In genomic region chr11:88716061-88716994, GRCm38 (mm10) we compare ENCODE assay signal across 8 mouse cellular contexts. TPM values are rescaled to one million over a fixed set of nuclear protein-coding genes. Genes with fewer than 3 reads are reported as not detected.
DNase-seq lines count a peak whose midpoint lies in the region; ATAC-seq and TF ChIP-seq lines count a peak whose summit lies in the region.

No protein-coding gene starts in this region.

- DNase-seq in spleen, adult 18-20 months, result peak; percentile 17 to 30
- DNase-seq in spleen, adult 12 weeks (ENCODE audit: low spot score), result no peak
- peak; percentile 29 for DNase-seq in heart, postnatal 4 days
- DNase-seq in left cerebral cortex, postnatal 10 days (ENCODE audit: extremely low spot score in 1 of 2, low spot score in 2 of 2), result peak; percentile 51 to 54
- DNase-seq in spleen, postnatal 10 days (ENCODE audit: low spot score in 2 of 2), result peak; percentile 28 to 37
- no peak for DNase-seq in urinary bladder, postnatal 14 days (ENCODE audit: low spot score)

- TF ChIP-seq POLR2A in cortical plate, adult 2 months (IDR thresholded peaks at IDR 0.05; ENCODE audit: extremely low read depth, insufficient read depth, low read length), result no peak

- H3K4me3 ChIP-seq in cortical plate, adult 2 months (ENCODE audit: insufficient read depth, low read length), result peak overlapping the region; percentile 47

- no peak for TF ChIP-seq CTCF in cortical plate, adult 2 months (IDR thresholded peaks at IDR 0.05; ENCODE audit: extremely low read depth, insufficient read depth, low read length)

- intact Hi-C loops in left cerebral cortex, postnatal 10 days (cut with DNase I), result loop anchor here (5.0 to 10.0 kb wide), 2 partner anchors 134 to 162 kb away; no protein-coding TSS in a partner anchor

- H3K27ac ChIP-seq in cortical plate, adult 2 months (ENCODE audit: insufficient read depth, low read length), result peak overlapping the region; percentile 29; the same call in 1 of the 2 replicates

- no peaks in the 10 kb centered on the region for H3K4me1 ChIP-seq in cortical plate, adult 2 months (ENCODE audit: control insufficient read depth, insufficient read depth, low read length)

- peak; percentile 13; the same call in 1 of the 2 replicates for ATAC-seq in megakaryocyte-erythroid progenitor cell, adult 5-6 weeks (replicated peaks; ENCODE audit: low FRiP score, low TSS enrichment, poor library complexity, severe bottlenecking)

RNA-seq across cellular contexts. Expression of gene Msi2, which starts 2.0 kb away (rescaled TPM):
- 57.1 and 57.5 TPM in 2 replicates for polyA plus RNA-seq in cortical plate, adult 2 months (2012; rRNA removed)
- total RNA-seq in heart, postnatal 4 days (2021), result 100 to 1,000 TPM; 205 to 234 TPM
- 10 to 100 TPM; 75.5 to 87.5 TPM for total RNA-seq in left cerebral cortex, postnatal 10 days (2021)
- total RNA-seq in megakaryocyte-erythroid progenitor cell, adult 5-6 weeks (2014; fragmentation: Nextera tagmentation), result 89.1 and 92.4 TPM in 2 replicates
- total RNA-seq in megakaryocyte-erythroid progenitor cell, adult 5-6 weeks (2017), result 111 and 162 TPM in 2 replicates

Comparison
In these comparisons a context has a peak if more than half of its experiments do, and no peak if none do; other contexts are left out.
1. DNase-seq: peak in spleen, adult 18-20 months (2 of 2), heart, postnatal 4 days (single experiment), left cerebral cortex, postnatal 10 days (2 of 2) and spleen, postnatal 10 days (2 of 2); none in spleen, adult 12 weeks (single experiment) and urinary bladder, postnatal 14 days (single experiment).